Mouse (Mus musculus) cerebellum, postnatal 10 days (tissue): ENCODE data around the gene Tox2.

ENCODE experiments used
- DNase-seq, 2 experiments: peaks; one replicate each; pipeline ENCODE4 v3.0.0; 2021; ENCODE audit warnings: mixed read lengths in 2 of 2

Tox2 gene

DNA sequence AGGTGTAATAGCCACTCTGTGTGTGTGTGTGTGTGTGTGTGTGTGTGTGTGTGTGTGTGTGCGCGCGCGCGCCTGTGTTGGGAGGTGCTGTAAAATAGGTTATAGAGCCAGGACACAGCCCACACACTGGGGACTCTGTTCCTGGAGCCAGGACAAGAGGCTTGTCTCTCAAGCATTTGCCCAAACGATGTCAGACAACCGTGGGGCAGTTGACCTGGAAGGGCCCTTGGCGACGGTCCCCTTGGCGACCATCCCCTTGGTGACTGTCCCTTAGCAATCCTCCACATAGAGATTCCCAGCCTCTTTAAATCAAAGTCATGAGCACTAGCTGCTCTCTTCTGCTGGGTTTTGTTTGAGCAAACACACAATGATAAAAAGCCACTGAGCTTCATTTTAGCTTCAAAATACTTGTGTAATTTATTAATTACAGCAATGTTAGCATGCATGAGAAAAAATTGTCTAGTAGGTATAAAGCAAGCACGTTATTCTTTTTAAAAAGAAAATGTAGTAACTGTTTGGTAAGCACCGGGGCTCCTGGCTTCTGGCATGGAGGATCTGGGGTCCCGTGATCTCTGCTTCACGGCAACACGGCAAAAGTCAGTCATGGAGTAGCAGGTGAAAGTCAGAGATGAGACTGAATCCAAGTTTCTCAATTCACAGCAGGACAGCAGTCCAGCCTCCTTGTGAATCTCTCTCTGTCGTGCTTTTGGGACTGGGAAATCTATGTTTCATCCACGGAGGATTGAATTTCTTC is 3.0 kb downstream of the Tox2 start:
- DNase-seq: peak; percentile 75 to 79

DNA sequence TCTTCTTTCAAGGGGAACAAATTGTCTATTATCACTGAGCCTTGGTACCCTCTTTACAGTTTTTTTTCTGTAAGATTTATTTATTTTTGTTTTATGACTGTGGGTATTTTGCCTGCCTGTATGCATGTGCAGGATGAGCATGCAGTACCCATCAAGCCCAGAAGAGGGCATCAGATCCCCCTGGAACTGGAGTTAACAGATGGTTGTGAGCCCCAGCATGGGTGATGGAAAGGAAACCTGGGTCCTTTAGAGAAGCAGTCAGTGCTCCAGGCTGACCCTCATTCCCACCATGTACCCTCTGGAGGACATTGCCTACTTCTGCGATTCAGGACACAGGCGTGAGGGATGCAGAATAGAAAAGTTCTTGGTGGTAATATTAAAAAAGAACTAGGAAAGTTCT is 4.4 kb downstream of the Tox2 start:
- DNase-seq: peak; percentile 52 to 59

DNA sequence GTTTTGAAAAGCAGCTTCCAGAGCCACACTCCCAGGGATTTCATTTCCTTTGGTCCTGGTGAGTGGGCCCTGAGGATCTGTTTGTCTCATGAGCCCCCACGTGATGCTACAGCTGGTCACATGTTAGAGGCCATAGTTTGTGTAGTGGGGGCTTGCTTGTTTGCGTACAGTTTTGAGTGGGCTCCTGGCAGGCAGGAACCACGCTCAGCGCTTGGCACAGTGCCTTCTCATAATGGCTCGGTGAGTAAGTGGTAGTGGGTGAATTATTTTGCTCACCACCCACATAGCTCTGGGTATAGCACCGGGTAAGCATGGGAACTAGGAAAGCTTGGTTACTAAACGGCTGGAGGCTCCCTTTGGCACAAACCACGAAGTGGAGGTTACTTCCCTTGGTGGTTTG is 6.2 kb downstream of the Tox2 start:
- no peak for DNase-seq

DNA sequence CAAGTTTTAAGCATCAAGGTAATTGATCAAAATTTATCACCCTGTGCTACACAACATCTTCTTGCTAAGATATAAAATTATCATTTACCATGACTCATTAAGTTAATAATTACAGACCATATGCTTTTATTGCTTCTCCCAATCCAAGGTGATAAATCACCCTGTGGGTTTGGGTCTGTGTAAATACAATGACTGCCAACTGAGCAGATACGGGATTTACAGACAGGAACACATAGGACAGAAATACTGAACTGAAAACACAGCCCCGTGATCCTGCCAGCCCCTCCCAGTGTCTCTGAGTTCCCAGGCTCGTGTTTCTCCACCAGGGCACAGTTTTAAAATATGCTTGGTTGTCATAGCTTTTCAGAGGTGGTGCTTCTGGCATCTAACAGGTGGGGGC is 10.2 kb downstream of the Tox2 start:
- no peak for DNase-seq

DNA sequence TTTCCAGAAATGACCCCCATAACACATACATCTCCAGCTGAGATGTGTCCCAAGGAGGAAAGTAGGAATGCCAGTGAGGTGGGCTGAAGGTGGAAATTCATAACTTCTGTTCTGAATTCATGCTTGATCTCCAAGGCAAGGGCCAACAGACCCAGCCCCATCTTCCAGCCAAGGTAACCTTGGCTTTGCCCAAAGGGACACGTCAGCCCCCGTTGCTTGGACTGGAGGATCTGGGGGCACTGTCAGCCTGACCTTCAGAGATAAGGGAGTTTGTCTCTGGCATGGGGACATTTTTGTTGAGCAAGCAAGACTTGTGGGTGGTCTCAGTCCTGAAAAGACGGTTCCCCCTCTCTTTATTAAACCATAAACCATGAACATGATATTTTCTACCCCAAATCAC is 15.2 kb downstream of the Tox2 start:
- DNase-seq: no peak

DNA sequence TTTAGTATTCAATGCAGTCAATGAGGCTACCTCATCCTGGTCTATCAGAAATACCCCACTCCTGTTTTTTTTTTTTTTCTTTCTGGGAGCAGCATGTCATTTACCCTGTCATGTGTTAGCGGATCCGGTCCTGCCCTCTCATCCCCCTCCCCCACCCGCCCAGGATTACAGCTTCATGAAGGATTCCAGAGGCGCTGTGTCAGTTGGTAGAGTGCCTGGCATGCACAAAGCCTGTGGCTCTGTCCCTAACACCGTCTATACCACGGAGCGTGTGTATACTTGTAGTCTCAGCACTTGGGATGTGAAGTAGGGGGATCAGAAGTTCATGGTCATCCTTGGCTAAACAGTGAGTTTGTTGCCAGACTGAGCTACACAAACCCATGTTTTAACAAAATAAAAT is 15.6 kb downstream of the Tox2 start:
- no peak for DNase-seq

DNA sequence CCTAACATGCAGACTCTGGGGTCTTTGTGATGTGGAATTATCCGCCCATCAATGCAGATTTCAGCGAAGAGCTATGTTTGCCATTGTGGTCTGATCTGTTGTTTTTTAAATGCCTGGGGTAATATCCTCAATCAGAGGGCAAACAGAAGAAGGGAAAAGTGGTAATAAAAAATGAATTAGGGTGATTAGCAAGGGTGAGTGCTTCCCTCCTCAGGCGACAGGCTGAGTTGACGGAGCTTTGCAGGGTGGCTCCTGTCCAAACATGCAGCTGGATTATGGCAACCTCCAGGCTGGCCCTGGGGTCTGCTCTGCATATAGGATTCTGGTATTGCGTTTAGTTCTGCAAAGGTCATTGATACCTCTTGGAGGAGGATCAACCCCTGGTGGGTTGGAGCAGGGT is 16.5 kb downstream of the Tox2 start:
- no peak for DNase-seq

DNA sequence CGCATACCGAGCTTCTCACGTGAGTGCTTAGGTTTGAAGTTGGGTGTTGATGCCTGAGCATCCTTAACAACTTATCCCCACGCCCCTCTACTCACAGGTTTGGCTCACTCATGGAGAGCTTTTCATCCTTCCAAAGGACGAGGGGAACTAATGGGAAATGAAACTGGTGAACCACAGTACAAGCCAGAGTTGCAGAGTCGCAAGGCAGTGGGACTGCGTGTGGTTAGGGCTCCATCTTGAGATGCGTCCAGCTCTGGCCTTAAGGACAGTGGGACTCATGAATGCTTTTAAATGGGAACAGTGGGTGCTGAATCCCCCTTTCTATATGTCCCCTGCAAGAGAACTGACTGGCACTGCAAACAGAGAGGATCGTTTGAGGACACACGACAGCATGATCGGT is 17.8 kb downstream of the Tox2 start:
- no peak for DNase-seq

DNA sequence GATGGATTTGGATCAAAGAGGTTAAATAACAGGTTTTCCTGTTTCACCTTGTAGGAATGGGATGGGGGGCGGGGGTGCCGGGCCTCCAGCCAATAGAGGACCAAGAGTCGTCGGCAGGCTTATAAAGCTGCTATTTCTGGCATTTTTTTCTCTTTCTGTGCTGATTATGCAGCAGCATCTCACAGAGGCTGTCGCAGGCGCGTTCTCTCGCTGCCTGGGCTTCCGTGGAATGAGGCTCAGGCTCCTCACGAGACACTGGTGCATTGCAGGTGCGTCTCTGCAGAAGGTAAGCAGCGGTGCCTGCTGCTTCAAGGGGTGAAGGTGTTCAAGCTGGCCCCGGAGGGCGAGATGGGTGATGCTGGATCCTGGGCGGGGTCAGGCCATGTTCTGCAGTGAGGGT is 22.4 kb downstream of the Tox2 start:
- DNase-seq: no peak

DNA sequence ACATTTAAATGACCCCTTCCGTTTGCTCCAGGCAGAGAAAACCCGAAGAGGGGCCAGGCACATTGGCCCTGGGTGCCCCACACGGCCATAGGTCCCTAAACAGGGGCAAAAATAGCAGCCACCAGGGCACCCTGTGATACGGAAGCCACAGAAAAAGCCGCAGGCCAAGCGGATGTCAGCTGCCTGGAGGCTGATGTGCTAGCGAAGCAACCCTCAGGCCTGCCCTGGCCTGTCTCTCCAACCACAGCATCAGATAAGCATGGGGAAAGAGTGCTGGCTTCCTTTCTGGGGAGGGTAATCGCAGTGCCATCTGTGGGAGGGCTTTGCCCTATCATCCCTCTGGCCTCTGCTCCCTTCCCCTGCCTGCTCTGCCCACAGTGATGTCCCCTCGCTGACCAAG is 26.1 kb downstream of the Tox2 start:
- no peak for DNase-seq

DNA sequence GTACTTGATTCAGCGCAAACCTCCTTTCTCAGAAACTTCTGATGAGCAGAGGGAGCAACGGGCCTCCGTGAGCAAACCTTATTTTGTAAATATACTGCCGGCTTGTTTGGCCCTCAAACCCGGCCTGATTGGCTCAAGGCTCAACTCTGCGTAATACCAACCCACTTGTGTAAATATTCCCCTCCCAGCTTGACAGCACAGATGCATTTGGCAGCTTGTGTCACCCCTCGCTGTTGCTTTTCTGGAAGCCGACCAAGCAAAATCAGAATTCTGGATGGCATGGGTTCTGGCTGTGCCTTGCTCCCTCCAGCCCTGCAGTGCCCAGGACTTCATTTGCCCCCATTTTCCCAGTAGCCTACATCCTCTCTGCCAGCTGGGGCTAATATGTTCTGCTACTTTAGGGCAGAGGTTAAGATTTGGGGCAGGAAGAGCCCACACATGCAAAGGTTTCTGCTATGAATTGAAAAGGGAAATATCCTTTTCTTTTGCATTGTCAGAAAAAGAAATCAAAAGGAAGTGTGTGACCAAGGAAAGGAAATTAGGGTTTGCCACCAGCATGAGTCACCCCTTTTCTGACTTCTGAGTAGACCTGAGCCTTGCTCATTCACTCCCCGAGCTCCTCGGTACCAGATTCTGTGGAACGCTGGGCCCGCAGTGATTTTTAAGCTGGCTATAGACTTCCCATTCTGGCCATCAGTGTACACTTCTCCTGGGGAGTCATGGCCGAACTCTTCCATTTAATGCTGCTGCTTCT is 29.0 kb downstream of the Tox2 start:
- peak; percentile 70 to 80 for DNase-seq

DNA sequence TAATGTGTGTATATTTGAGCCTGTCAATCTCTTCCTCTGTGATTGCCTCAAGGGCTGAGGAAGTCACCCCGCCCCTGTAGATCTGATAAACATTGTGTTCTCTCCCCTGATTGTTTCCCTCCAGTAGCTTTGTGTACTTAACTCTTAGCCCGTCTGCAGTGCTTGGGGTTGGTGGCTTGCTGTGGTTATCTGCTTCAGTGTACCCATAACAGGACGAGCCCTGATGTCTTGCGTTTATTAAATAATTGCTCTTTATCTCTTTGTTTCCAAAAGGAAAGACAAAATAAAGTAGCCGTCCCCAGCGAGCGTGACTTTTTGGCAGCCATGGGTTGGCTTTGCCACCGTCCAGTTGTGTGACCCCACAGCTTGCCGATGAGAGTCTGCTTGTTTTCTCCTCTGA is 30.7 kb downstream of the Tox2 start:
- no peak for DNase-seq

DNA sequence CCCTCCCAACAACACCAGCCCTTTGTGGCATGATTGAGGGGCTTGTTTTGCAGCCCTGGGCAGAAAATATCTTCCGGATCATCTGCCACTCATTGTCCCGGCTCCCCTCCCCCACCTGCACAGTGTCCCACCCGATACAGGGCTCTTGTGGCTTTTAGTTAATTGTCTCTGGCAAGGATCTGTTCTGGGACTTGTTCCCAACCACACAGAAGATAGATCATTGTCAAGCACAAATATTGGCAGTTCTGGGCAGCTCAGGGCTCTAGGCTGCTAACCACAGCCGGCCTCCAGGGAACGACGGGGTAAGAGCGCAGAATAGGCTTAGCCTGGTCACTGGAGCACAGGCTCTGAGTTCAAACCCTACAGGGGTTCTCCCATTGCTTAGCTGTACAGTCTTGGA is 33.1 kb downstream of the Tox2 start:
- DNase-seq: peak; percentile 65 to 76

DNA sequence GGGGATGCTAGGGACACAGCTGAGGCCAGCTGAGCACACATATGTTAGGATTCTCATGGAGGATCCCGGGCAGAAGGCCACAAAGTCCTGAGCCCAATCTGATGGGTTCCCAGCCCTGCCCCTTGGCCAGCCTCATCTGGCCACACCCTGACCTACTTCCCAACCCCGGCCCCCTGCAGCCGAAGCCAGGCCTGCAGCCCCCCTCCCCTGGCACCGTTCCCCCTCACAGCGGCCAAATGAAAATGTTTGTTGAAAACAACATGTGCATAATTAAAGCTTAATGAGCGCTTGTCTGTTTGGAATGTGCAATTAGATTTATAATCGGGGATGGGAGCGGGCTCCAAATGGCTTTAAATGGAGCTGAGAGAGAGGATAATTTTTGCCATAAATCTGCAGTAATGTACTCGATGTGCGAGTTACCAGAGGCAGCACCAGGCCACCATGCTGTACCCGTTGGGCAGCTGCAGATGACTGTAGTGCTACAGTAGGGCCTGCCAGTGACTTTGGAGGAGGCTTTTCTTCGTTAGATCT is 35.1 kb downstream of the Tox2 start:
- peak; percentile 69 to 85 for DNase-seq

DNA sequence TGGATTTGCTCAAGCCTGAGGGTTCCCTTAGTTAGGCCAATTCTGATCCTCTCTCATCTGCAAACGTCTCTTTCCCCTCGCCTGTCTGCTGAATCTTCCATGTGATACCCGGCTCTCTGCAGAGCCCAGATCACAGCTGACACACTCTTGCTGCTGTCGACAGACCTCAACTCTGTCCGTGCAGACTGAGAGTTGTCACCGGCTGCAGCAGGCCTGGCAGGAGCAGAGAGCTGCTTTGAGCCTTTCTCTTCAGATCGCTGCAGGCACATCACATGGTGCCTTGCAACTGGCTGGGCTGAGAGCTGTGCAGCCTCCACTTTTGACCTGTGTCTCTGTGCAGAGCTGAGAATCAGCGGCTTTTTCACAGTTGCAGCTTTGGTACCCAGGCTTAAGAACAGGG is 37.0 kb downstream of the Tox2 start:
- DNase-seq: no peak

DNA sequence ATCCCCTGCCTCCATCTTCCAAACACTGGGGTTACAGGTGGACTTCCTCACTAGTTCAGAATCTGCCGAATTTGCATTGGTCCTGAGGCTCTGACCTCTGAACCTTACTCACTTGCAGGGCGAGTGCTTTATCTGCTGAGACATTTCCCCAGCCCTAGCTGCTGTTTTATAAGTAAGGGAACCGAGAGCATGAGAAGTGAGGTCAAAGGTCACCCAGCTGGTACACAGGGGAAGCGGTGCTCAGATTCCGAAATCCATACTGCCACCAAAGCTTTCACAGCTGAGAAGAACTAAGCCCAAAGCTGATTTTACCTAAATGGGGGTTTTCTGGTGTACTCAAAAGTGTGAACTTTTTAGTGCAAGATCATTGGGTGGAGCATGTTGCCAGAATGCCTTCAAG is 38.9 kb downstream of the Tox2 start:
- no peak for DNase-seq

DNA sequence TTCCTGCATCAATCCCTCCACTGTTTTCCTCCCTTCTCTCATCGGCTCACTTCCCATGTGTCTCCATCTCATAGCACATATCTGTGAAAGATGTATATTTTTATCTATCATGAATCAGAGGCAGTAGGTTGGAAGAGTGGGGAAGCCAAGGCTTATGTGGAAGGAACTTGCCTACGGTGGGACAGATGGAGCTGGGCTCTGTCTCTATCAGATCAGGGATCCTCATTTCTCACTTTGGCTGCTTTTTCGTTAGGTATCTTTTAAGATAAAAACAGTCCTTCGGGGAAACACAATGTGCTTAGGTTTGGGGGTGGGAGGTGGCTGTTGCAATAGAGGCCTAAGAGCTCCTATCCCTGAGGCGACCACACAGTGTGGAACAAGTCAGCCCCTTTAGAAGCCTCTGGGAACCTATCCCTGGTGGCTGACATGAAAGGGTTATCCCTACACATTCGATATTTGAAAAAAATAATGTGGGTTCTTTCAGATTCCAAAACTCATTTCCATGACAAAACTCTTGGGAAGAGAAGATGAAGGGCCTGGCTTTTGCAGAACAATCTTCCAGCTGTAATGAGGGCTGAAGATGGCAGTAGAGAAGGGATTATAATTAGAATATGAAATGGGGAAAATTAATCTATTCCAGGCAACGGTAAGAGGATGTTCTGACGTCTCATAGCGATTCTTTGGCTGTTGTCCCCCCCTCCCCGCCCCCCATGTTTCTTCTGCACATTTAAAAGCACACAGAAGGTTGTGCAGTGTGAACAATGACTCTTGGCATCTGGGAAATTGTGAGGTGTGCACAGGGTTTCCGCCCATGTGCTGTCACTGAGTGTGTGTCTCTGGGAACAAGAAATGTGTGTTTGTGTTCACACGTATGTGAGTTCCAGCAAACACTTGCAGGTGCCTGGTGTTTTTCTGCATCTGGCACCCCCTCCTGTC is 41.3 kb downstream of the Tox2 start:
- no peak for DNase-seq

DNA sequence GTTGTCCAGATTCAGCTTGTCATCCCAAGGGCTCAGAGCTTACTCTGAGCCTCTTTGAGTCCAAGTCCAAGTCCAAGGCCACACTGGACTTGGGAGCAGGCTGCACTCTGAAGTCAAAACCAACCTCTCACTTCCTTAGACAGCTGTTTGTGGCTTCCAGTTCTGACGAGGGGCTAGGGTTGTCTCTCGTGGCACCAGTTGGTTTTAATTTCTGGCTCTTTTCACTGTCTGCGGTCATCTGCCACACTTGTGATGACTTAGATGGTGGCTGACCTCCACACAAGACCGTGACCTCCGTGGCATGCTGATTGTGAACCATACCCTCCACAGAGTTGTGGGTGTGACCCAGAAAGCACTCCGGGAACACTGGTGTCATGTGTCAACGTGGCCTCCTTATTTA is 46.0 kb downstream of the Tox2 start:
- DNase-seq: no peak

DNA sequence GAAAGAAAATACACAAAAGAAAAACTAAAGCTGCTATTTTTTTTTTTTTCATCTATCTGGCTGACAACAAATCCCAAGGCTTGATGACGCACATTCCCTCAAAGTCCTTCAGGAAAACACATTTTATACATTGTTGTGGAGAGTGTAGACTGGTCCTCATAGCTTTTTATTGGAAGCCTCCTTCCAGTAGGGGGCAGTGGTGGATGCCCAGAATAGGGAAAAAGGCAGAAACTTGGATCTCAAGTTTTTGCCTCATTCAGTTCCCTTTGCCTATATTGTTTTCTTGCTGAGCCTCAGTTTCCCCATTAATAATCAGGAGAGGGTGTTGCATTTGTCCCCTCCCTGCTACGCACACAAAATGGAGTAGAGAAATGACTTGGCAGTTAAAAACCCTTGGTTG is 49.7 kb downstream of the Tox2 start:
- no peak for DNase-seq

DNA sequence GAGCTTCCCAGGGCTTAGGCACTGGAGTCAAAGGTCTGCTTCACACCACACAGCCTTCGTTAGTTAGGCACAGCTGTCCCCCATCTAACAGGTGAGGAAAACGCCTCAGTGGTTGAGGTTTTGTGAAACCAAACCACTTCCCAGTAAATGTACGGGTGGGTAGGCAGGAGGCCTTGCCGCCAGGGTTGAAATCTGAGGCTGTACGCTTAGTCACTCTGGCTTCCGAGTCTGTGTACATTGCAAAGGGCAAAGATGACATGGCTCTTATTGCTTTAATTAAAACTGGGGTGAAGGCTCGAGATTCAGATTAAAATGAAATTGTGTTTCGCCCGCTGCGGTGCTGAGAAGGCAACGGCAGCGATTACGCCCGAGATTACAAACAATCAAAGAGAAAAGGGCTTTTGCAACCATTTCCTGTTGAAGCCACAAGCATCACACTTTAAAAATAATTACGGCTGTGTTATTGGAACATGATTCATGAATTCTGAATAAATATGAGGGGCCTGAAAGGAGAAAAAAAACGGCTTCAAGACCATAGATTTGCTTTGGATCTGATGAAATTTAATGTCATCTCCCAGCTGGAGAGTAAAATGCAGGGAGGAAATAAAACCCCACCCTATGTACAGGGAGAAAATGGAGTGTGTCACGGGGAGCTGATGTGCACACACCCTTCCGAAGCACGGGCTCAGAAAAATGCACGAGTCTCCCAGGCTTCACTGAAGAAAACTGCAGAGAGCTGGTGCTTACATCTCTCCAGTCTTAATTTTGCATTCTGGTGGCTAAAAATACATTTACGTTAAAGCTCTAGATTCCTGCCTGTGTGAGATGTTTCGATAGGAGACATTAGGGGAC is 50.5 kb downstream of the Tox2 start:
- no peak for DNase-seq

DNA sequence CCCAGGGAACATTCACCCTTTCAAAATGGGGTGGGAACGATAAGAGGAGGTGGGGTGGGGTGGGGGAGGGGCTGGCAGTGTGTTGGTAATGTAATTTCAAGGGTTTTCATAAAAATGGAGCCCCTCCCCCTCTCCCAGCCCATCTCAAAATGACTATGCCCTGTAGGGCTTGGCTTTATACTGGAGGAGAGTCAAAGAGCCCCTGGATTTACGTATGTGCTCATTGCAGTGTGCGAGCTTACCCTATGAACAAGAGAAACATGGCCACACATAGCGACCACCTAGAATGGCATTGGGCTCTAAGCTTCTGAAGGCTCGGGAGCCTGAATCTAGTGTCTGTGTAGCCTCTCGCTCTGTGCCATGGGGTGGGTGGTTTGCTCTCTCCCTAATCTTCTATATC is 51.3 kb downstream of the Tox2 start:
- DNase-seq: no peak

DNA sequence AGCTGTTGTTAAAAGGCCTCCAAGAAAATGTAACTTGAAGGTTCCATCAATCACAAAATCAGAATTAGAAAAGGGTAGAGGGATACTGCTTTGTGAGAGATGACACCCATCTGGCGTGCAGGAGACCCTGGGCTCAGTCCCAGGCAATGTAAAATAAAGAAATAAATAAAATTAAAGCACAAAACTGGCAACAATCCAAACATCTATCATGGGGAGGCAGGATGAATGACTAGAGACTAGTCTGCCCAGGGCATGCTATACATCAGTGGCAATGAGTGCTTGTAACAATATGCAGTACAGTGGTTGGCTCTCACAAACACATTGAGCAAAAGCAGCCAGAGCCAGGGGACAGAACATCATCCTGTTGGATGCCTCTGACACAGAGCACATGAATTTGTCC is 53.8 kb downstream of the Tox2 start:
- DNase-seq: no peak
